Mouse (Mus musculus): Measurements from ENCODE around the gene Ykt6.

- no peak for TF ChIP-seq CTCF (IDR thresholded peaks at IDR 0.05; ENCODE audit: low read depth)
- no peak for TF ChIP-seq EP300 (IDR thresholded peaks at IDR 0.05; ENCODE audit: low read depth)
Measured at GRCm38 (mm10) chr11:5980561-5980960, 25.1 kb downstream of the Ykt6 start.
